Mouse (Mus musculus) hindbrain, embryonic 15.5 days (tissue): Measurements from ENCODE around the gene Arpc5l. TPM values are rescaled to one million over a fixed set of nuclear protein-coding genes. Genes with fewer than 3 reads are reported as not detected.

Source experiments
- ATAC-seq: fragments of 200-750 bp; cut with Nextera tagmentation; 2 replicates; pipeline ENCODE4 v1.8.0; 2017; ENCODE audit warnings: low read depth, moderate number of reproducible peaks, moderate TSS enrichment; ENCODE audit not compliant: low FRiP score
- H3K27ac ChIP-seq: fragments of 300-500 bp; sonication (generic); replicated peaks from 2 replicates; pipeline ENCODE4 v1.5.1; 2015; ENCODE audit warnings: mild to moderate bottlenecking, inconsistent platforms
- H3K27me3 ChIP-seq: fragments of 300-500 bp; sonication (generic); 2 replicates; pipeline ENCODE4 v1.6.1; 2015; ENCODE audit warnings: control low read depth, inconsistent platforms
- H3K36me3 ChIP-seq: fragments of 300-500 bp; sonication (generic); 2 replicates; pipeline ENCODE4 v1.6.1; 2015; ENCODE audit warnings: control low read depth, inconsistent platforms
- H3K4me1 ChIP-seq: fragments of 300-500 bp; sonication (generic); replicated peaks from 2 replicates; pipeline ENCODE4 v1.6.1; 2015; ENCODE audit warnings: control low read depth, inconsistent platforms
- H3K4me2 ChIP-seq: fragments of 300-500 bp; sonication (generic); 2 replicates; pipeline ENCODE4 v1.6.1; 2015; ENCODE audit warnings: moderate library complexity, mild to moderate bottlenecking, inconsistent platforms
- H3K4me3 ChIP-seq: fragments of 300-500 bp; sonication (generic); 2 replicates; pipeline ENCODE4 v1.5.1; 2015; ENCODE audit warnings: mild to moderate bottlenecking, inconsistent platforms
- H3K9ac ChIP-seq: fragments of 300-500 bp; sonication (generic); 2 replicates; pipeline ENCODE4 v1.6.1; 2015; ENCODE audit warnings: inconsistent platforms
- H3K9me3 ChIP-seq: fragments of 300-500 bp; sonication (generic); 2 replicates; pipeline ENCODE4 v1.6.1; 2016; ENCODE audit warnings: control low read depth, inconsistent platforms
- WGBS: fragments of 180-500 bp; shearing (Covaris S2); methylation state at CpG from one replicate; pipeline ENCODE4 v1.1.7; 2015; 5-methylcytosine and 5-hydroxymethylcytosine counted together
- polyA plus RNA-seq: library from polyadenylated mRNA; unstranded; fragments of >200 nt; fragmentation: Nextera tagmentation; extraction: Ambion mirVana; gene quantifications from 2 replicates; pipeline ENCODE4 v1.2.1, GENCODE M21; 2015

Gene Arpc5l
- polyA plus RNA-seq, 1 experiment from 2014 or later, result 140 TPM

- Histone ChIP-seq H3K4me1 (peaks cover 3% of the 10 kb centered on the region), H3K36me3 (peaks cover 84% of the 10 kb centered on the region), H3K4me2 (no peak overlapping the region), H3K27ac (no peak overlapping the region), H3K9ac (no peak overlapping the region), H3K9me3 (no peaks in the 10 kb centered on the region), H3K4me3 (no peak overlapping the region), H3K27me3 (no peaks in the 10 kb centered on the region)
- WGBS, result 81% methylated on average over 3 of the region's 3 CpGs
- no peak for ATAC-seq
Measured at GRCm38 (mm10) chr2:39016581-39016980, 11.4 kb downstream of the Arpc5l start.

- 84% methylated on average over 1 of the region's 1 CpGs for WGBS
- no peak overlapping the region for H3K4me2 ChIP-seq
- no peak overlapping the region for H3K9ac ChIP-seq
- H3K4me3 ChIP-seq, result no peak overlapping the region
- H3K9me3 ChIP-seq, result no peaks in the 10 kb centered on the region
- no peaks in the 10 kb centered on the region for H3K27me3 ChIP-seq
- peaks cover 94% of the 10 kb centered on the region for H3K36me3 ChIP-seq
- no peak overlapping the region for H3K27ac ChIP-seq
- no peak for ATAC-seq
- H3K4me1 ChIP-seq, result no peaks in the 10 kb centered on the region
Measured at GRCm38 (mm10) chr2:39020004-39020403, 14.9 kb downstream of the Arpc5l start.

GRCm38 (mm10) chr2:39031611-39032010, 26.5 kb downstream of the Arpc5l start:
- Histone ChIP-seq H3K9ac (no peak overlapping the region), H3K4me2 (no peak overlapping the region), H3K27ac (no peak overlapping the region), H3K36me3 (peaks cover 79% of the 10 kb centered on the region), H3K27me3 (no peaks in the 10 kb centered on the region), H3K4me3 (no peak overlapping the region), H3K4me1 (no peaks in the 10 kb centered on the region), H3K9me3 (no peaks in the 10 kb centered on the region)
- 83% methylated on average over 1 of the region's 1 CpGs for WGBS
- ATAC-seq, result no peak

GRCm38 (mm10) chr2:39040215-39040614, 35.1 kb downstream of the Arpc5l start:
- no peaks in the 10 kb centered on the region for H3K27me3 ChIP-seq
- no peak overlapping the region for H3K4me2 ChIP-seq
- 100% methylated on average over 1 of the region's 1 CpGs for WGBS
- ATAC-seq, result no peak
- no peak overlapping the region for H3K27ac ChIP-seq
- peaks cover 82% of the 10 kb centered on the region for H3K36me3 ChIP-seq
- H3K4me1 ChIP-seq, result no peaks in the 10 kb centered on the region
- no peaks in the 10 kb centered on the region for H3K9me3 ChIP-seq
- no peak overlapping the region for H3K9ac ChIP-seq
- H3K4me3 ChIP-seq, result no peak overlapping the region

GRCm38 (mm10) chr2:39048515-39048914, 43.4 kb downstream of the Arpc5l start:
- no peak overlapping the region for H3K27ac ChIP-seq
- H3K9ac ChIP-seq, result no peak overlapping the region
- 94% methylated on average over 1 of the region's 1 CpGs for WGBS
- H3K9me3 ChIP-seq, result no peaks in the 10 kb centered on the region
- peaks cover 75% of the 10 kb centered on the region for H3K36me3 ChIP-seq
- ATAC-seq, result no peak
- no peaks in the 10 kb centered on the region for H3K27me3 ChIP-seq
- H3K4me1 ChIP-seq, result no peaks in the 10 kb centered on the region
- no peak overlapping the region for H3K4me2 ChIP-seq
- H3K4me3 ChIP-seq, result no peak overlapping the region

- H3K27ac ChIP-seq, result peak overlapping the region; percentile 87
- 7% methylated on average over 22 of the region's 25 CpGs for WGBS
- peak; percentile 39; the same call in 1 of the 2 replicates for ATAC-seq
- no peaks in the 10 kb centered on the region for H3K9me3 ChIP-seq
- peak overlapping the region; percentile 81 for H3K4me3 ChIP-seq
- peak overlapping the region; percentile 91 for H3K9ac ChIP-seq
- peak overlapping the region; percentile 82 for H3K4me2 ChIP-seq
- peaks cover 28% of the 10 kb centered on the region for H3K36me3 ChIP-seq
- H3K4me1 ChIP-seq, result peaks cover 9% of the 10 kb centered on the region
- H3K27me3 ChIP-seq, result no peaks in the 10 kb centered on the region
Measured at GRCm38 (mm10) chr2:39064687-39065399, 59.7 kb downstream of the Arpc5l start.

Other genes starting within 250 kb of the Arpc5l start
- gene Nr6a1, start 77.7 kb upstream of the Arpc5l start, polyA plus RNA-seq, result 2.1 and 2.2 TPM in 2 replicates
- gene Olfml2a, start 73.4 kb upstream of the Arpc5l start, polyA plus RNA-seq, result 4.7 and 7.3 TPM in 2 replicates
- gene Wdr38, start 7.9 kb upstream of the Arpc5l start, polyA plus RNA-seq, result 1.8 and 2.1 TPM in 2 replicates
- 592 and 671 TPM in 2 replicates for gene Rpl35, start 276 bp downstream of the Arpc5l start, polyA plus RNA-seq
- gene Golga1, start 60.2 kb downstream of the Arpc5l start, polyA plus RNA-seq, result 28.9 and 30.3 TPM in 2 replicates
- 15.4 and 18.7 TPM in 2 replicates for gene Scai, start 185.4 kb downstream of the Arpc5l start, polyA plus RNA-seq
- gene Ppp6c, start 221.1 kb downstream of the Arpc5l start, polyA plus RNA-seq, result 68.5 and 70.5 TPM in 2 replicates